Mouse (Mus musculus): ENCODE data around the gene Pbx3.

- no peak for TF ChIP-seq CTCF (IDR thresholded peaks at IDR 0.05)
- TF ChIP-seq EP300 (IDR thresholded peaks at IDR 0.05; ENCODE audit: insufficient read depth, low read depth, low read length), result no peak
Measured at GRCm38 (mm10) chr2:34135316-34135715, 237.6 kb downstream of the Pbx3 start.
